Mouse (Mus musculus): ENCODE measurements around the gene Rpf1. TPM values are rescaled to one million over a fixed set of nuclear protein-coding genes. Genes with fewer than 3 reads are reported as not detected.

The Rpf1 gene
- polyA plus RNA-seq, 2 experiments, result 41.5 to 46.2 TPM

DNA sequence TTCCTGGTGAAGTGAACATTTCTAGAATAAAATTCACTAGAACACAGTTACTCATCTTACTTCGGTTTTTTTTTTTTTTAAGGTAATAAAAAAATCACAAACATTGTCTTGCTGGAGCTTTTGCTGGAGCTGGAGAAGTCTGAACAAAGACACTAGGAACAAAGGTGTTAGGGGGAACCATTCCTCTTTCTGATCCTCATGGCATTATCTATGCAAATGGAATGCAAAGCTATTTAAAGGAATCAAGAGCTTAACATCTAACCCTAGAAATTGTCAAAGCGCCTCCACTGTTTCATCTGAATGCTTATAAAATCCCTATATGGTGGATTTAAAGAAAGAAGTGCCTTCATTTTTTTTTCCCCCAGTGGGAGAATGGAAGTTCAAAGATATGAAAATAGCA is 7.1 kb upstream of the Rpf1 start:
- H3K9me3 ChIP-seq (ENCODE audit: control insufficient read depth, low read length), result no peaks in the 10 kb centered on the region
- H3K4me3 ChIP-seq (replicated peaks; ENCODE audit: low read length), result no peak overlapping the region
- H3K27me3 ChIP-seq (ENCODE audit: control insufficient read depth, insufficient read depth, low read length), result no peaks in the 10 kb centered on the region
- 48% methylated on average over 2 of the region's 2 CpGs for WGBS
- TF ChIP-seq POLR2A (IDR thresholded peaks at IDR 0.05; ENCODE audit: borderline replicate concordance, extremely low read depth, insufficient read depth, insufficient read length), result no peak
- no peak for ATAC-seq (ENCODE audit: low FRiP score, low read depth)
- H3K36me3 ChIP-seq (ENCODE audit: control insufficient read depth, insufficient read depth, low read length), result no peaks in the 10 kb centered on the region
- no peaks in the 10 kb centered on the region for H3K4me1 ChIP-seq (ENCODE audit: control insufficient read depth, insufficient read depth, low read length)
- H3K4me2 ChIP-seq (replicated peaks; ENCODE audit: low read depth, low read length, severe bottlenecking), result no peak overlapping the region
- H3K9ac ChIP-seq (ENCODE audit: low read depth, low read length, severe bottlenecking), result no peak overlapping the region
- no peak for DNase-seq (ENCODE audit: low spot score)
- no peak overlapping the region for H3K27ac ChIP-seq (replicated peaks; ENCODE audit: low read depth, low read length)

DNA sequence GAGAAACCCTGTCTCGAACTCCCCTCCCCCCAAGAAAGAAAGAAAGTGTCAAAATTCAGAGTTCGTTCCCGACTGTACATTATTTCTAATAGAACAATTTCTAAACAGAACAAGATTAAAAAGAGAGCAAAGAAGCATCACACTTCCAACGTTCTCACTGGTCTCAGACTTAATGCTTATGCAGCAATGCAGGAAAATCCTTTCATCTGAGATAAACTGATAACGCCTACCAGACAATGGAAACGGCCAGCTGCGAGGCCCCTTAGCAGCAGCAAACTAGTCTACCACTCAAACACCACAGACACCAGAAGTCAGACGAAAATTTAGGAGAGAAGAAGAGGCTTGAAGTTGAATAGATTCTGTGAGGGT is 407 bp upstream of the Rpf1 start:
- Histone ChIP-seq H3K4me2 (replicated peaks; ENCODE audit: low read depth, low read length, severe bottlenecking) (peak overlapping the region; percentile 71), H3K27me3 (ENCODE audit: control insufficient read depth, insufficient read depth, low read length) (no peaks in the 10 kb centered on the region), H3K27ac (replicated peaks; ENCODE audit: low read depth, low read length) (peak overlapping the region; percentile 97), H3K9me3 (ENCODE audit: control insufficient read depth, low read length) (no peaks in the 10 kb centered on the region), H3K9ac (ENCODE audit: low read depth, low read length, severe bottlenecking) (peak overlapping the region; percentile 90), H3K4me1 (ENCODE audit: control insufficient read depth, insufficient read depth, low read length) (no peaks in the 10 kb centered on the region), H3K36me3 (ENCODE audit: control insufficient read depth, insufficient read depth, low read length) (peaks cover 19% of the 10 kb centered on the region), H3K4me3 (replicated peaks; ENCODE audit: low read length) (peak overlapping the region; percentile 87)
- TF ChIP-seq POLR2A (IDR thresholded peaks at IDR 0.05; ENCODE audit: borderline replicate concordance, extremely low read depth, insufficient read depth, insufficient read length), result no peak
- ATAC-seq (ENCODE audit: low FRiP score, low read depth) (no peak), DNase-seq (ENCODE audit: low spot score) (no peak)
- WGBS, result 17% methylated on average over 8 of the region's 8 CpGs

DNA sequence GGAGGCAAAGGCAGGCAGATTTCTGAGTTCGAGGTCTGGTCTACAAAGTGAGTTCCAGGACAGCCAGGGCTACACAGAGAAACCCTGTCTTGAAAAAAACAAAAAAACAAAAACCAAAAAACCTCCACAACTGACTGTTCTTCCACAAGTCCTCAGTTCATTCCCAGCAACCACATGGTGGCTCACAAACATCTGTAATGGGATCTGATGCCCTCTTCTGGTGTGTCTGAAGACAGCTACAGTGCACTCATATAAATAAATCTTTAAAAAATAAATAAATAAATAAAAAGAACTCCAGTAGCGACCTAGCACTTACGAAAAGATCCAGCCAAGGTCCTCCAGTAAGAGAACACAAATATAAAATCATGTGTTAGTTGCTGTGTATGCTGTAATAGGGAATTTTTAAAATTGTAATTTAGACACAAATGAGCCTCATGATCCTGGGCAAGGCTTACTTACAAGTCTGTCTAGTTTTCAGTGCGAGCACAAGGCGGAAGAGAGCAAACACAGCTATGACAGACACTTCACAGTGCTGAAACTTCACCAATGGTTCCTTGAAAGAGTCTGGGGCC is 917 bp downstream of the Rpf1 start:
- 42% methylated on average over 5 of the region's 5 CpGs for WGBS
- H3K4me3 ChIP-seq (replicated peaks; ENCODE audit: low read length), result peak overlapping the region; percentile 87
- H3K9me3 ChIP-seq (ENCODE audit: control insufficient read depth, low read length), result no peaks in the 10 kb centered on the region
- TF ChIP-seq POLR2A (IDR thresholded peaks at IDR 0.05; ENCODE audit: borderline replicate concordance, extremely low read depth, insufficient read depth, insufficient read length), result no peak
- ATAC-seq (ENCODE audit: low FRiP score, low read depth) (no peak), DNase-seq (ENCODE audit: low spot score) (no peak)
- no peaks in the 10 kb centered on the region for H3K27me3 ChIP-seq (ENCODE audit: control insufficient read depth, insufficient read depth, low read length)
- H3K9ac ChIP-seq (ENCODE audit: low read depth, low read length, severe bottlenecking), result peak overlapping the region; percentile 90
- H3K4me2 ChIP-seq (replicated peaks; ENCODE audit: low read depth, low read length, severe bottlenecking), result peak overlapping the region; percentile 71
- peak overlapping the region; percentile 97 for H3K27ac ChIP-seq (replicated peaks; ENCODE audit: low read depth, low read length)
- peaks cover 24% of the 10 kb centered on the region for H3K36me3 ChIP-seq (ENCODE audit: control insufficient read depth, insufficient read depth, low read length)
- H3K4me1 ChIP-seq (ENCODE audit: control insufficient read depth, insufficient read depth, low read length), result no peaks in the 10 kb centered on the region

DNA sequence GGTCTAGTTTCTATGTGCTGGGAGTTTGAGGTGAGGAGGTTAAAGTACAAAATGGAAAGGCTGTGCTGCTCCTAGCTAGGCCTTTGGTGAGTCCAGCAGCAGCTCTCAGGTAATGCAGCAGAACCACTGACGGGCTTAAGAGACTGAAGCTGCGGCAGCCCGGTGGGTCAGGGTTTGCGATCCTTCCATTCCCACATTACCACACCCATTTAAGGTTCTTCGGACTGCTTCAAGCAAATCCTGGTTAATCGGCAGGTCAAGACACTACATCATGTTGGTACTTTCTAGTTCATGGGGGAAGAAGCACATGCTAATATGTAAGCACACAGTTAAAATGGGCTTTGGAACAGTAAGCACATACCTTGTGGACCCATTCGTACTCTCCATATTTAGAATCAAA is 14.5 kb downstream of the Rpf1 start:
- Histone ChIP-seq H3K4me1 (ENCODE audit: control insufficient read depth, insufficient read depth, low read length) (peaks cover 6% of the 10 kb centered on the region), H3K27ac (replicated peaks; ENCODE audit: low read depth, low read length) (no peak overlapping the region), H3K36me3 (ENCODE audit: control insufficient read depth, insufficient read depth, low read length) (peaks cover 71% of the 10 kb centered on the region), H3K4me2 (replicated peaks; ENCODE audit: low read depth, low read length, severe bottlenecking) (no peak overlapping the region), H3K9me3 (ENCODE audit: control insufficient read depth, low read length) (no peaks in the 10 kb centered on the region), H3K9ac (ENCODE audit: low read depth, low read length, severe bottlenecking) (no peak overlapping the region), H3K27me3 (ENCODE audit: control insufficient read depth, insufficient read depth, low read length) (no peaks in the 10 kb centered on the region), H3K4me3 (replicated peaks; ENCODE audit: low read length) (no peak overlapping the region)
- WGBS, result 95% methylated on average over 7 of the region's 7 CpGs
- no peak for TF ChIP-seq POLR2A (IDR thresholded peaks at IDR 0.05; ENCODE audit: borderline replicate concordance, extremely low read depth, insufficient read depth, insufficient read length)
- ATAC-seq (ENCODE audit: low FRiP score, low read depth), result no peak
- DNase-seq (ENCODE audit: low spot score), result no peak

DNA sequence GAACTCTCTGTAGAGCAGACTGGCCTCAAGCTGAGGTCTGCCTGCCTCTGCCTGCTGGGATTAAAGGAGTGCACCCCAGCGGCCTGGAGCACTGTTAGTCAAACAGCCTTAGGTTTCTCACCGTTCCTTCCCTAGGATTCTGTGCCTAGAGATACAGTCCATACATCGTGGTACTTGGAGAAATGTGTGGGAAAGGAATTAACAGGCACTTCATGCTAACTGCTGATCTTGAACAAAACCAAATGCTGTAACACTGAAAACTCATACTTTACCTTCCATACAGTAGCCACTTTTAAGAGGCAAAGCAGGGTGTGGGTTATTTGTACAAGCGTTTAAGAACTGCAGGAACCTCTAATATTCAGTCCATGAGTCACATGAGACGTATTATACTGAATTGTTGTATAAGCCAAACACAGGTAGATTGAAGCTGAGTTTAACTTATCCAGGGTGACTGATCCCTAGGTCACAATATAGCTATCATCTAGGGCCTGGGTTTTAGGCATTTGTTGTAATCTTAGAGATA is 19.6 kb downstream of the Rpf1 start:
- peak overlapping the region; percentile 93 for H3K4me3 ChIP-seq (replicated peaks; ENCODE audit: low read length)
- H3K27ac ChIP-seq (replicated peaks; ENCODE audit: low read depth, low read length), result no peak overlapping the region
- peak overlapping the region; percentile 79 for H3K4me2 ChIP-seq (replicated peaks; ENCODE audit: low read depth, low read length, severe bottlenecking)
- no peak for TF ChIP-seq POLR2A (IDR thresholded peaks at IDR 0.05; ENCODE audit: borderline replicate concordance, extremely low read depth, insufficient read depth, insufficient read length)
- DNase-seq (ENCODE audit: low spot score) (no peak), ATAC-seq (ENCODE audit: low FRiP score, low read depth) (no peak)
- peaks cover 16% of the 10 kb centered on the region for H3K4me1 ChIP-seq (ENCODE audit: control insufficient read depth, insufficient read depth, low read length)
- WGBS, result 43% methylated on average over 5 of the region's 5 CpGs
- H3K27me3 ChIP-seq (ENCODE audit: control insufficient read depth, insufficient read depth, low read length), result no peaks in the 10 kb centered on the region
- no peaks in the 10 kb centered on the region for H3K9me3 ChIP-seq (ENCODE audit: control insufficient read depth, low read length)
- peaks cover 30% of the 10 kb centered on the region for H3K36me3 ChIP-seq (ENCODE audit: control insufficient read depth, insufficient read depth, low read length)
- H3K9ac ChIP-seq (ENCODE audit: low read depth, low read length, severe bottlenecking), result peak overlapping the region; percentile 94; the same call in 1 of the 2 replicates
